Mouse (Mus musculus) neutrophil, adult 5-6 weeks (primary cell): Measurements from ENCODE around the gene Prkag1. TPM values are rescaled to one million over a fixed set of nuclear protein-coding genes. Genes with fewer than 3 reads are reported as not detected.

Experiments
- ATAC-seq: fragments of 151-379, 151-347 bp; 2 replicates; pipeline ENCODE4 v1.8.0; 2017; ENCODE audit warnings: mild to moderate bottlenecking, moderate TSS enrichment; ENCODE audit not compliant: insufficient number of reproducible peaks, poor library complexity, low FRiP score, severe bottlenecking; ENCODE audit errors: extremely low read depth
- total RNA-seq: library from RNA; stranded (forward); fragments of 200-1000 nt; gene quantifications from 2 replicates; pipeline ENCODE4 v1.2.3, GENCODE M21; 2017

Prkag1 gene
- total RNA-seq, 1 experiment from 2014 or later = 111 TPM

GRCm38 (mm10) chr15:98802926-98803325 is 28.4 kb downstream of the Prkag1 start:
- ATAC-seq = no peak

DNA sequence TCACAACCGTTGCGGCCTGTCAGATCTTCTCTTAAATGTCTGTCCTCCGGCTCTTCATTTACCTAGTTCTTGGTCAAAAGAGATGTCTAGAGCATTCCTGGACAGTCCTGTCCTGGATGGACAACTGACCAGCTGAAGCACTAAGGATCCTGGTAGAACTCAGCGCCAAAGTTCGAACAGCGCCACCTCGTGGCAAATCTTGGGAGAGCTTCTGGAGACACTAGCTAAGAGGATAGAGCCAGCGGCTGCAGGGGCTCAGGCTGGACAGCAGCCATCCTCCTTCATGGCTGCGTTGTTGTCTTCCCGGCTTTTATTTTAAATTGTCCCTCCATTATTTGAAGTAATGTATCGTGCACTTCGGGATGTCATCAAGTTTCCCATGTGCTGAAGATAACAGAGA is 31.9 kb downstream of the Prkag1 start:
- peak; percentile 39 for ATAC-seq

- no peak for ATAC-seq
These were observed 32.4 kb downstream of the Prkag1 start for GRCm38 (mm10) chr15:98798903-98799302.

DNA sequence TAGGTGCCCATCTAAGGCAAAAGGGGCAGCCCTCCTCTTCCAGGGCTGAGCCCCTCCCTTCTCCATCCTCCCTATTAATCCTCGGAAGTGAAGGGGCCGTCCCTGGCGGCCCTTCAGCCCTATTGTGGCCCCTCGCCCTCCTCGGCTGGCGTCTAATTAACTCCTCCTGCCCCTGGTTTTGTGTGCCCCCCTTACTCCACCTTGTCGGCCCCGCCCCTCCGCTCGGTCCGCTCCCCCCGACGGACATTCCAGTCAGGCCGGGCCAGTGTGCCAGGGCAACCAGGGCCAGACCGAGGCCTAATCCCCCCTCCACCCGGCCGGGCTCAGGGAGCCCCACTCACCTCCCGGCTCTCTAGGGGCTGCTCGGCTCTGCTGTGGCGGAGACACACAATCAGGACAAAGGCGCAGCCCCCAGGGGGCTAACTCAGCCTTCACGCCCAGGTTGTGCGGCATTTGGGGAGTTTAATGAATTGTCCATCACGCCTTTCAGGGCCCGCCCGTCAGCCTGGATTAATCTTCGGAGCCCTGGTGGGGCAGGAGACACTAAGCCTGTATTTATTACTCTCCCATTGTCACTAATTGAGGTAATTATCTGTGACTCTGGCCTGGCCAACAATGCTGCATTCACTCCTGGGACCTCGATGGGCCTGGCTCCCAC is 33.4 kb downstream of the Prkag1 start:
- no peak for ATAC-seq

GRCm38 (mm10) chr15:98796803-98797595 is 34.3 kb downstream of the Prkag1 start:
- no peak for ATAC-seq

- no peak for ATAC-seq
These were observed 38.1 kb downstream of the Prkag1 start for GRCm38 (mm10) chr15:98793141-98793698.

DNA sequence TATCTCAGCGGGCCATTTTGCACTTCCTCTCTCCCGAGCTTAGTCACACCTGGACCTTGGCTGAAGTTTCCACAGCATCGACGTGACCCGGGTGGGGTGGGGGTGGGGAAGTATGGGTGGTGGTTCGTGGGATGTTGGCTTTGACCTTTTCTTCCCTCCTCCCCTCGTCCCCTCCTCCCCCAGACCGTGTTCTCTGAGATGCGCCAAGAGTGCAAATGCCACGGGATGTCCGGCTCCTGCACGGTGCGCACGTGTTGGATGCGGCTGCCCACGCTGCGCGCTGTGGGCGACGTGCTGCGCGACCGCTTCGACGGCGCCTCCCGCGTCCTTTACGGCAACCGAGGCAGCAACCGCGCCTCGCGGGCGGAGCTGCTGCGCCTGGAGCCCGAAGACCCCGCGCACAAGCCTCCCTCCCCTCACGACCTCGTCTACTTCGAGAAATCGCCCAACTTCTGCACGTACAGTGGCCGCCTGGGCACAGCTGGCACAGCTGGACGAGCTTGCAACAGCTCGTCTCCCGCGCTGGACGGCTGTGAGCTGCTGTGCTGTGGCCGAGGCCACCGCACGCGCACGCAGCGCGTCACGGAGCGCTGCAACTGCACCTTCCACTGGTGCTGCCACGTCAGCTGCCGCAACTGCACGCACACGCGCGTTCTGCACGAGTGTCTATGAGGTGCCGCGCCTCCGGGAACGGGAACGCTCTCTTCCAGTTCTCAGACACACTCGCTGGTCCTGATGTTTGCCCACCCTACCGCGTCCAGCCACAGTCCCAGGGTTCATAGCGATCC is 38.9 kb downstream of the Prkag1 start:
- ATAC-seq = no peak

DNA sequence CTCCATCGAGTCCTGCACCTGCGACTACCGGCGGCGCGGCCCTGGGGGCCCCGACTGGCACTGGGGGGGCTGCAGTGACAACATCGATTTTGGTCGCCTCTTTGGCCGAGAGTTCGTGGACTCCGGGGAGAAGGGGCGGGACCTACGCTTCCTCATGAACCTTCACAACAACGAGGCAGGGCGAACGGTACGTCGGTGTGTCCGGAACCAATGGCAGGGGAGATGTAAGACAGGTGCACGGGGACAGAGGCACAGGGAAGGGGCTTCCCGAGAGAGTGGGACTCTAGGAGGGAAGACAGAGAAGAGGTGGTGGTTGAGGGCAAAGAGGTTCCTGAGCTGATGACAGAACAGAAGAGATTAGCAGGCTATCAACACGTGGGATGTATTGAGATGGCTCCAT is 39.5 kb downstream of the Prkag1 start:
- no peak for ATAC-seq

DNA sequence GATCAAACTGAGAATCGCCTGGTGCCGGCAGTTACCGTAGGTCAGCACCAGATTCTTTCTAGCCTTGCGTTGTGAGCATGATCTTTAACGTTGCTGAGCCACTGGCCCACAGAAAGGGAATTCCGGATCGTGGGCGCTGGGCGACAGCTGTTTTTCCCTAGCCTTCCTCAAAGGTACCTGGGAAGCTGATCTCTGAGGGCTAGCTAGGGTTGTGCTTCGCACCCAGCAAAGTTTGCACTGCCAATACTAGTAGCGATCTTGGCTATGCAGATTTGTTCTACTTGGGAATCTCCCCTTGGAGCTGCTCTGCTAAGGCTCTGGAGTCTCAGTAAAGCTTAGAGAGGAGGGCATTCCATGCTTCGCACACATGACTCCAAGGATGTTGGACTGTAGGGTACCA is 40.1 kb downstream of the Prkag1 start:
- no peak for ATAC-seq

- ATAC-seq = no peak
These were observed 40.6 kb downstream of the Prkag1 start for GRCm38 (mm10) chr15:98790761-98791160.

DNA sequence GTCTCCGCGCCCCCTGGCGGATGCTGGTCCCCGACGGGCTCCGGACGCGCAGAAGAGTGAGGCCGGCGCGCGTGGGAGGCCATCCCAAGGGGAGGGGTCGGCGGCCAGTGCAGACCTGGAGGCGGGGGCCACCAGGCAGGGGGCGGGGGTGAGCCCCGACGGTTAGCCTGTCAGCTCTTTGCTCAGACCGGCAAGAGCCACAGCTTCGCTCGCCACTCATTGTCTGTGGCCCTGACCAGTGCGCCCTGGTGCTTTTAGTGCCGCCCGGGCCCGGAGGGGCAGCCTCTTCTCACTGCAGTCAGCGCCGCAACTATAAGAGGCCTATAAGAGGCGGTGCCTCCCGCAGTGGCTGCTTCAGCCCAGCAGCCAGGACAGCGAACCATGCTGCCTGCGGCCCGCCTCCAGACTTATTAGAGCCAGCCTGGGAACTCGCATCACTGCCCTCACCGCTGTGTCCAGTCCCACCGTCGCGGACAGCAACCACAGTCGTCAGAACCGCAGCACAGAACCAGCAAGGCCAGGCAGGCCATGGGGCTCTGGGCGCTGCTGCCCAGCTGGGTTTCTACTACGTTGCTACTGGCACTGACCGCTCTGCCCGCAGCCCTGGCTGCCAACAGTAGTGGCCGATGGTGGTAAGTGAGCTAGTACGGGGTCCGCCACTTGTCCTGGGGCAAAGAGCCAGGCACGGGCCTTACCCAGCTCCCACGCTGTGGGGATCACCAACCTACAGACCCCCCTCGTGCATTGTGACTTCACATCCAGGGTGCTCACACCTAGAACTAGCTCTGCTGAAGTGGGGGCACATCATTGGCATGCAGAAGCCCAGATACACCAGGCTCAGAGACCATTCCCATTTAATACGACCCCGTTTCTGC is 41.4 kb downstream of the Prkag1 start, which contains the start of gene Wnt1:
Gene Wnt1, plus strand, starts transcription at position 197 of the 875 bp plus-strand sequence.
- ATAC-seq = no peak

DNA sequence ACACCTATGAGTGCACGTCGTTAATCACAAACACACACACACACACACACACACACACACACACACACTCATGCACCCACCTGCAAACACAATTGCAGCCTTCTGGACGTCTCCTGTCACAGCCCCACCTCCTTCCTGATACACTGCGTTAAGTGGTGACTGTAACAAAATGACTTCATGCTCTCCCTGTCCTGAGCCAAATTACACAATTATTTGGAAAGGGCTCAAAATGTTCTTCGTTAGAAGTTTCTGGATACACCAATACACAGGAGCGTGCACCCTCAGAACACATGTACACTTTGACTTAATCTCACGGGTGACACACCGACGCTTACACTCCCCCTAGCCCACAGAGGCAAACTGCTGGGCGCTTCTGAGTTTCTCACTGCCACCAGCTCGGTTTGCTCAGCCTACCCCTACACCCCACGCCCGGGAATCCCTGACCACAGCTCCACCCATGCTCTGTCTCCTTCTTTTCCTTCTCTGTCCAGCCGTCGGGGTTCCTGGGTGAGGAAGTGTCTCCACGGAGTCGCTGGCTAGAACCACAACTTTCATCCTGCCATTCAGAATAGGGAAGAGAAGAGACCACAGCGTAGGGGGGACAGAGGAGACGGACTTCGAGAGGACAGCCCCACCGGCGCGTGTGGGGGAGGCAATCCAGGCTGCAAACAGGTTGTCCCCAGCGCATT is 42.2 kb downstream of the Prkag1 start:
- ATAC-seq = no peak

- no peak for ATAC-seq
These were observed 43.4 kb downstream of the Prkag1 start for GRCm38 (mm10) chr15:98787930-98788329.

GRCm38 (mm10) chr15:98785744-98786143 is 45.6 kb downstream of the Prkag1 start:
- 0 out of 2 replicates have a peak, but pooled peaks have one; percentile 26 for ATAC-seq

DNA sequence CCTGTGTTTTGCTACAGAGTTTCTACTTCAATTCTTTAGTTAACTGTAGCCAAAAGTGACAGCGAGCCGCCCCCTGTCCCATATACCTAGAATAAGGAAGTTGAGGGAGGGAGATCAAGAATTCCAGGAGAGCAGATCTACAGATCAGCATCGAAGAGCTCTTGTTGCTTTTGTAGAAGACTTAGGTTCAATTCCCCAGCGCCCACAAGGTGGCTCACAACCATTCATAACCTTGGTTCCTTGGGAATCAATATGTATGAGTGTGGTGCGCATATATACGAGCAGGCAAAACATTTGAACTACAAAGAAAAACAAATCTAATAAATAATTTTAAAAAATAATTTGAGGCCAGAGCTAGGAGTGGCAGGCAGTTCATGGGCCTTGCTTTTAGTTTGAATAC is 50.2 kb downstream of the Prkag1 start:
- ATAC-seq = no peak

- ATAC-seq = no peak
These were observed 50.7 kb downstream of the Prkag1 start for GRCm38 (mm10) chr15:98780573-98780972.

DNA sequence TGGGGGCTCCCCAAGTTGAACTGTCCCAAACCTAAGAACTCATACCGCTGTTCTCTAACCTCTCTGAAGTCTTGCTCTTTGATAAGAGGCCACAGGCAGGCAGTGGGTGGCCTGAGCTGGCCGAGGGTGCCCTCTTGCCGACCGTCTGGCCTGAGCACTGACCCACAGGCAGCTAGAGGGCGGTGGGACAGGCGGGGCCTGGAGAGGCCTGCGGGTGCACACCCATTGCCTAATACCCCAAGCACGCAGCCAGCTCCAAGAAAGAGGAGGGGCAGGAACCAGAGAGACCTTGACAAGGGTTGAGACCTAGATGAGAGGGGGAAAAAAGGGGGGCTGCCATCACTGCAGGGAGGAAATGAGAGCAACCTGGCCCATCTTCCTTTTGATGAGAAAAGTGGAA is 51.2 kb downstream of the Prkag1 start:
- no peak for ATAC-seq

- ATAC-seq = no peak
These were observed 52.5 kb downstream of the Prkag1 start for GRCm38 (mm10) chr15:98778806-98779205.
